Mouse (Mus musculus) heart, embryonic 12.5 days (tissue): ENCODE data around the gene Rora. TPM values are rescaled to one million over a fixed set of nuclear protein-coding genes. Genes with fewer than 3 reads are reported as not detected.

Experiments
- ATAC-seq: fragments of 200-750 bp; cut with Nextera tagmentation; 2 replicates; pipeline ENCODE4 v1.8.0; 2017; ENCODE audit warnings: moderate TSS enrichment, moderate library complexity; ENCODE audit not compliant: insufficient number of reproducible peaks, low FRiP score
- H3K27ac ChIP-seq: fragments of 300-500 bp; sonication (generic); 2 replicates; pipeline ENCODE4 v1.5.1; 2016; ENCODE audit warnings: mild to moderate bottlenecking, moderate library complexity; ENCODE audit not compliant: poor library complexity, severe bottlenecking
- H3K27me3 ChIP-seq: fragments of 300-500 bp; sonication (generic); replicated peaks from 2 replicates; pipeline ENCODE4 v1.6.1; 2016; ENCODE audit warnings: mild to moderate bottlenecking, moderate library complexity
- H3K36me3 ChIP-seq: fragments of 300-500 bp; sonication (generic); 2 replicates; pipeline ENCODE4 v1.6.1; 2016; ENCODE audit warnings: mild to moderate bottlenecking, moderate library complexity
- H3K4me1 ChIP-seq: fragments of 300-500 bp; sonication (generic); replicated peaks from 2 replicates; pipeline ENCODE4 v1.6.1; 2016; ENCODE audit warnings: mild to moderate bottlenecking
- H3K4me2 ChIP-seq: fragments of 300-500 bp; sonication (generic); 2 replicates; pipeline ENCODE4 v1.6.1; 2016; ENCODE audit warnings: mild to moderate bottlenecking, moderate library complexity
- H3K4me3 ChIP-seq: fragments of 300-500 bp; sonication (generic); 2 replicates; pipeline ENCODE4 v1.5.1; 2016; ENCODE audit warnings: mild to moderate bottlenecking
- H3K9ac ChIP-seq: fragments of 300-500 bp; sonication (generic); 2 replicates; pipeline ENCODE4 v1.6.1; 2016; ENCODE audit warnings: mild to moderate bottlenecking, moderate library complexity
- H3K9me3 ChIP-seq: fragments of 300-500 bp; sonication (generic); replicated peaks from 2 replicates; pipeline ENCODE4 v1.6.1; 2016; ENCODE audit warnings: mild to moderate bottlenecking, moderate library complexity
- WGBS: fragments of 180-500 bp; shearing (Covaris S2); methylation state at CpG from one replicate; pipeline ENCODE4 v1.1.7; 2016; 5-methylcytosine and 5-hydroxymethylcytosine counted together
- polyA plus RNA-seq: library from polyadenylated mRNA; unstranded; fragments of >200 nt; fragmentation: Nextera tagmentation; extraction: Ambion mirVana; gene quantifications from 2 replicates; pipeline ENCODE4 v1.2.1, GENCODE M21; 2016

Rora gene
- polyA plus RNA-seq, 1 experiment from 2014 or later, result 7.6 TPM

- H3K27me3 ChIP-seq, result peaks cover 13% of the 10 kb centered on the region
- peak overlapping the region; percentile 81 for H3K4me3 ChIP-seq
- no peak for ATAC-seq
- H3K9ac ChIP-seq, result peak overlapping the region; percentile 84; the same call in 1 of the 2 replicates
- H3K4me1 ChIP-seq, result peaks cover 17% of the 10 kb centered on the region
- no peak overlapping the region for H3K27ac ChIP-seq
- H3K4me2 ChIP-seq, result peak overlapping the region; percentile 96
- no peaks in the 10 kb centered on the region for H3K36me3 ChIP-seq
- WGBS, result 15% methylated on average over 13 of the region's 13 CpGs
- H3K9me3 ChIP-seq, result no peaks in the 10 kb centered on the region
Measured at GRCm38 (mm10) chr9:69291451-69291850, 637.9 kb downstream of the Rora start.

- Histone ChIP-seq H3K27me3 (peaks cover 13% of the 10 kb centered on the region), H3K4me3 (no peak overlapping the region), H3K9ac (no peak overlapping the region), H3K27ac (no peak overlapping the region), H3K4me2 (no peak overlapping the region), H3K9me3 (no peaks in the 10 kb centered on the region), H3K4me1 (peaks cover 17% of the 10 kb centered on the region), H3K36me3 (no peaks in the 10 kb centered on the region)
- ATAC-seq, result no peak
- 72% methylated on average over 5 of the region's 5 CpGs for WGBS
Measured at GRCm38 (mm10) chr9:69292353-69292752, 638.8 kb downstream of the Rora start.

- no peak for ATAC-seq
- 85% methylated on average over 12 of the region's 12 CpGs for WGBS
- no peaks in the 10 kb centered on the region for H3K9me3 ChIP-seq
Measured at GRCm38 (mm10) chr9:69292776-69293687, 639.4 kb downstream of the Rora start.

GRCm38 (mm10) chr9:69293688-69294074 lies 640.1 kb downstream of the Rora start:
- no peak for ATAC-seq
- WGBS, result 73% methylated on average over 8 of the region's 8 CpGs

More at GRCm38 (mm10) chr9:69292776-69293687, 639.4 kb downstream of the Rora start:
- Histone ChIP-seq H3K4me3 (no peak overlapping the region), H3K4me1 (peaks cover 17% of the 10 kb centered on the region), H3K9ac (no peak overlapping the region), H3K36me3 (no peaks in the 10 kb centered on the region), H3K4me2 (no peak overlapping the region), H3K27me3 (peaks cover 13% of the 10 kb centered on the region), H3K27ac (no peak overlapping the region)

GRCm38 (mm10) chr9:69294426-69294825 lies 640.8 kb downstream of the Rora start:
- H3K4me3 ChIP-seq, result no peak overlapping the region
- H3K27me3 ChIP-seq, result peaks cover 13% of the 10 kb centered on the region
- no peak overlapping the region for H3K4me2 ChIP-seq
- WGBS, result 75% methylated on average over 5 of the region's 5 CpGs
- H3K36me3 ChIP-seq, result no peaks in the 10 kb centered on the region
- no peak overlapping the region for H3K27ac ChIP-seq
- H3K9me3 ChIP-seq, result no peaks in the 10 kb centered on the region
- H3K4me1 ChIP-seq, result peaks cover 19% of the 10 kb centered on the region
- H3K9ac ChIP-seq, result no peak overlapping the region
- no peak for ATAC-seq

More at GRCm38 (mm10) chr9:69293688-69294074, 640.1 kb downstream of the Rora start:
- no peak overlapping the region for H3K9ac ChIP-seq
- H3K4me1 ChIP-seq, result peaks cover 19% of the 10 kb centered on the region
- peaks cover 13% of the 10 kb centered on the region for H3K27me3 ChIP-seq
- H3K27ac ChIP-seq, result no peak overlapping the region
- H3K36me3 ChIP-seq, result no peaks in the 10 kb centered on the region
- no peak overlapping the region for H3K4me3 ChIP-seq
- no peak overlapping the region for H3K4me2 ChIP-seq
- no peaks in the 10 kb centered on the region for H3K9me3 ChIP-seq

- WGBS, result 79% methylated on average over 14 of the region's 14 CpGs
- peaks cover 13% of the 10 kb centered on the region for H3K27me3 ChIP-seq
- H3K4me2 ChIP-seq, result no peak overlapping the region
- no peak overlapping the region for H3K4me3 ChIP-seq
- no peak for ATAC-seq
- H3K9me3 ChIP-seq, result no peaks in the 10 kb centered on the region
- no peak overlapping the region for H3K9ac ChIP-seq
- no peaks in the 10 kb centered on the region for H3K36me3 ChIP-seq
- no peak overlapping the region for H3K27ac ChIP-seq
- peaks cover 21% of the 10 kb centered on the region for H3K4me1 ChIP-seq
Measured at GRCm38 (mm10) chr9:69294856-69295255, 641.3 kb downstream of the Rora start.

GRCm38 (mm10) chr9:69295826-69296225 lies 642.2 kb downstream of the Rora start:
- no peak for ATAC-seq
- no peaks in the 10 kb centered on the region for H3K9me3 ChIP-seq
- WGBS, result 68% methylated on average over 3 of the region's 3 CpGs
- H3K27me3 ChIP-seq, result peaks cover 13% of the 10 kb centered on the region
- no peak overlapping the region for H3K4me3 ChIP-seq
- no peaks in the 10 kb centered on the region for H3K36me3 ChIP-seq
- no peak overlapping the region for H3K4me2 ChIP-seq
- H3K9ac ChIP-seq, result no peak overlapping the region
- H3K27ac ChIP-seq, result no peak overlapping the region
- H3K4me1 ChIP-seq, result peaks cover 17% of the 10 kb centered on the region

GRCm38 (mm10) chr9:69296418-69296817 lies 642.8 kb downstream of the Rora start:
- Histone ChIP-seq H3K27me3 (peaks cover 13% of the 10 kb centered on the region), H3K36me3 (no peaks in the 10 kb centered on the region), H3K9ac (no peak overlapping the region), H3K9me3 (no peaks in the 10 kb centered on the region), H3K4me1 (peaks cover 17% of the 10 kb centered on the region), H3K27ac (no peak overlapping the region), H3K4me3 (no peak overlapping the region), H3K4me2 (no peak overlapping the region)
- WGBS, result 16% methylated on average over 2 of the region's 2 CpGs
- no peak for ATAC-seq

GRCm38 (mm10) chr9:69297766-69298375 lies 644.3 kb downstream of the Rora start:
- Histone ChIP-seq H3K4me1 (peaks cover 24% of the 10 kb centered on the region), H3K4me3 (no peak overlapping the region), H3K27me3 (peaks cover 7% of the 10 kb centered on the region), H3K36me3 (no peaks in the 10 kb centered on the region), H3K4me2 (no peak overlapping the region), H3K9ac (no peak overlapping the region), H3K27ac (no peak overlapping the region), H3K9me3 (no peaks in the 10 kb centered on the region)
- WGBS, result 73% methylated on average over 7 of the region's 7 CpGs
- ATAC-seq, result no peak

GRCm38 (mm10) chr9:69298566-69299335 lies 645.2 kb downstream of the Rora start:
- Histone ChIP-seq H3K4me2 (no peak overlapping the region), H3K36me3 (no peaks in the 10 kb centered on the region), H3K9ac (no peak overlapping the region), H3K4me1 (peaks cover 24% of the 10 kb centered on the region), H3K27ac (no peak overlapping the region), H3K9me3 (no peaks in the 10 kb centered on the region), H3K4me3 (no peak overlapping the region), H3K27me3 (no peaks in the 10 kb centered on the region)
- WGBS, result 62% methylated on average over 12 of the region's 12 CpGs
- no peak for ATAC-seq

- Histone ChIP-seq H3K27ac (no peak overlapping the region), H3K27me3 (no peaks in the 10 kb centered on the region), H3K4me1 (peaks cover 24% of the 10 kb centered on the region), H3K9ac (no peak overlapping the region), H3K4me3 (no peak overlapping the region), H3K36me3 (no peaks in the 10 kb centered on the region), H3K4me2 (no peak overlapping the region), H3K9me3 (no peaks in the 10 kb centered on the region)
- ATAC-seq, result no peak
- 66% methylated on average over 2 of the region's 2 CpGs for WGBS
Measured at GRCm38 (mm10) chr9:69299484-69299883, 645.9 kb downstream of the Rora start.
